Mouse (Mus musculus) heart, adult 2 months (tissue): Measurements from ENCODE around the gene Cmip.

ENCODE experiments used
- CTCF ChIP-seq: fragments of 200-600 bp; IDR thresholded peaks from 2 replicates; pipeline ENCODE4 v1.8.1; 2022; ENCODE audit warnings: antibody characterized with exemption, mild to moderate bottlenecking, moderate library complexity
- POLR2A ChIP-seq: fragments of 200-500 bp; IDR thresholded peaks from 2 replicates; pipeline ENCODE4 v1.6.1; 2011; ENCODE audit warnings: mild to moderate bottlenecking, low read depth, low read length, control low read depth; ENCODE audit not compliant: insufficient read depth

DNA sequence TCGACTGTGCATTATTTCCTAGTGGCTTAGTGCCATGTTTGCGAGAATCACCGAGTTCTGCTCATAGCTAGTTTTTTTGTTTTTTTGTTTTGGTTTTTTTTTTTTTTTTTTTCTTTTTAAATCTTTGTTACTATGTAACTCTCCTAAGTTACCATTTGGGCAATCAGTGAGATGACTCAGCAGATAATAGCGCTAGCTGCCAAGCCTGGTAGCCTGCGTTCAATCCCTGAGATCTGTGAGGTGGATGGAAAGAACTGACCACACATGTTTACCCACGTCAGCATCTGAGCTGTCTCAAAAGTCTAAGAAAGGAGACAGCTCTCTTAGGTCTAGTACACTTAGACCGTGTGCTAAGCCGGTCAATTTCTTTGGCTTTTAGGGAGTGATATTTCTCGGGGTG, 71.9 kb downstream of the Cmip start:
- no peak for TF ChIP-seq CTCF
- no peak for TF ChIP-seq POLR2A
